Mouse (Mus musculus) lung, postnatal 25 days (tissue): ENCODE measurements around the gene Olfr1289.

ENCODE experiments used
- DNase-seq: peaks from one replicate; pipeline ENCODE4 v3.0.0; 2022; ENCODE audit warnings: low spot score

The Olfr1289 gene

DNA sequence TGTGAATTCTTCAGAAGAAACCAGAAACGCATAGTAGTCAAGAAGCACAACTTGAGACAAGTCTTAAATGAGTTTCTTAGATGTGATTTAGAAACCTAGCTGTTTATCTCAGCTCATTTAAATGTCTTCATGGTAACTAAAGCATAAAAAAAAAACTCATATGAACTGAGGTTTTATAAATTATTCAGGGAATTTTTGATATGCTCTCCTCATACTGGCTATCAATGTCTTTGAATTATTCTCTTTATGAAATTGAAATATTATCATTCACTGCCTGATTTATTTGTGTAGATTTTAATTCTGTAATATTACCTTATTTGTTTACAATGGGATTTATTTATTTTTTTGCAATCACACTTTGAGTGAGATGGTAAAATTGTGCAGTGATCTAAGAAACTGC, at the start of gene Olfr1289:
TSS of gene Olfr1289 (plus strand) at position 301 of the 400 bp plus-strand sequence.
- DNase-seq, result no peak

- DNase-seq, result no peak
These were observed 31.8 kb upstream of the Olfr1289 start, which contains the start of gene Olfr1287 for GRCm38 (mm10) chr2:111448842-111449241. Gene Olfr1287, plus strand, starts transcription at chr2:111449142.

- DNase-seq, result no peak
These were observed 6.8 kb upstream of the Olfr1289 start, which contains the start of gene Olfr1288 for GRCm38 (mm10) chr2:111473801-111474200. Gene Olfr1288, plus strand, starts transcription at chr2:111474101.

DNA sequence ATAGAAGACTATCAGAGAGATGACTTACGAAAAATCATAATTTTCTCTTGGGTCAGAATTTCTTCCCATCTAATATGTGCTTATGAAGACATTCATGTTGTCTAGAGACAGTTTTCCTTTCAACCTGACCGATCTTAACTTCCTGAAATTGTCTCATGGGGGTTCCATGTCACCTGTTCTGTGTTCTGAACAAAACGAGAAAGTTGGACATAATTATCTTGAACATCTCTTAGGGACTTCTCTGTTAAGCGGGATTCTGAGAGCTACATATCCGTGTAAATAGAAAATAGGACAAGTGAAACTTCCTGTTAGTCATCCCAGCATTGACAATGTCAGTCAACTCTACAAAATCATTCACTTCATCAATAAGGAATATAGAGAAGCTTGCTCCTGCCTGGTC, 13.1 kb downstream of the Olfr1289 start, which contains the start of gene Olfr1290:
TSS of gene Olfr1290 (minus strand) at position 101 of the 400 bp plus-strand sequence.
- no peak for DNase-seq

DNA sequence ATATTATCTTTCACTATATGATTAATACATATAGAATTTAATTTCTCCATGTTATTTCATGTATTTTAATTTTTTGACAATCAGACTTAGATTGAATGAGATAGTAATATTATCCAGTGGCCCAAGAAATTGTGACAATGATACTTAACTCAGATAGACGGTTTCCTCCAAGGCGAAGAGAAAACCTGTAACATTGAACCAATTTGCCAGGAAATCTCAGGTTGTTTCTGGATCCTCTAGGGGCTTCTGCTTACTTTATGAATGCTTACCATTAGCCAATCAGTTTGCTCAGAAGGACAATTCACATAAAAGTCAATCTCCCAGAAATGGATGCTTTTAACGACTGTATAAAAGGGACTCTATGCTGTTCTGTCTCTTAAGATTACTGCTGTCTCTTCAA, 16.3 kb downstream of the Olfr1289 start, which contains the start of gene Olfr1291-ps1:
TSS of gene Olfr1291-ps1 (plus strand) at position 301 of the 400 bp plus-strand sequence.
- DNase-seq, result no peak

- no peak for DNase-seq
These were observed 36.8 kb downstream of the Olfr1289 start for GRCm38 (mm10) chr2:111517451-111517850.

- DNase-seq, result no peak
These were observed 44.3 kb downstream of the Olfr1289 start, which contains the start of gene Olfr1293-ps for GRCm38 (mm10) chr2:111524903-111525302. Gene Olfr1293-ps, plus strand, starts transcription at chr2:111525203.
